Mouse (Mus musculus) forebrain, embryonic 16.5 days (tissue): ENCODE measurements around the gene Lrrfip2. TPM values are rescaled to one million over a fixed set of nuclear protein-coding genes. Genes with fewer than 3 reads are reported as not detected.

Experiments
- ATAC-seq: fragments of 200-750 bp; cut with Nextera tagmentation; 2 replicates; pipeline ENCODE4 v1.8.0; 2017; ENCODE audit warnings: mild to moderate bottlenecking, moderate library complexity
- H3K27ac ChIP-seq: fragments of 300-500 bp; sonication (generic); 2 replicates; pipeline ENCODE4 v1.5.1; 2014; ENCODE audit warnings: low read length, control low read depth
- H3K27me3 ChIP-seq: fragments of 300-500 bp; sonication (generic); replicated peaks from 2 replicates; pipeline ENCODE4 v1.6.1; 2014; ENCODE audit warnings: low read length; ENCODE audit not compliant: control insufficient read depth, insufficient read depth
- H3K36me3 ChIP-seq: fragments of 300-500 bp; sonication (generic); 2 replicates; pipeline ENCODE4 v1.6.1; 2014; ENCODE audit not compliant: control insufficient read depth, insufficient read depth
- H3K4me1 ChIP-seq: fragments of 300-500 bp; sonication (generic); replicated peaks from 2 replicates; pipeline ENCODE4 v1.6.1; 2014; ENCODE audit warnings: low read length; ENCODE audit not compliant: control insufficient read depth, insufficient read depth
- H3K4me2 ChIP-seq: fragments of 300-500 bp; sonication (generic); 2 replicates; pipeline ENCODE4 v1.6.1; 2014; ENCODE audit warnings: mild to moderate bottlenecking, low read length, control low read depth
- H3K4me3 ChIP-seq: fragments of 300-500 bp; sonication (generic); replicated peaks from 2 replicates; pipeline ENCODE4 v1.5.1; 2014; ENCODE audit warnings: mild to moderate bottlenecking, low read length, control low read depth
- H3K9ac ChIP-seq: fragments of 300-500 bp; sonication (generic); replicated peaks from 2 replicates; pipeline ENCODE4 v1.6.1; 2014; ENCODE audit warnings: low read depth, low read length, control low read depth
- H3K9me3 ChIP-seq: fragments of 300-500 bp; sonication (generic); 2 replicates; pipeline ENCODE4 v1.6.1; 2016; ENCODE audit warnings: low read length; ENCODE audit not compliant: control insufficient read depth
- WGBS: fragments of 180-500 bp; shearing (Covaris S2); extraction: QIAGEN DNeasy Blood & Tissue Kit; methylation state at CpG from one replicate; pipeline ENCODE4 v1.1.7; 2014; 5-methylcytosine and 5-hydroxymethylcytosine counted together
- polyA plus RNA-seq: library from polyadenylated mRNA; unstranded; fragments of >200 nt; fragmentation: Nextera tagmentation; extraction: Ambion mirVana; gene quantifications from 2 replicates; pipeline ENCODE4 v1.2.1, GENCODE M21; 2015

The Lrrfip2 gene
- polyA plus RNA-seq, 1 experiment from 2014 or later, result 43.2 TPM

DNA sequence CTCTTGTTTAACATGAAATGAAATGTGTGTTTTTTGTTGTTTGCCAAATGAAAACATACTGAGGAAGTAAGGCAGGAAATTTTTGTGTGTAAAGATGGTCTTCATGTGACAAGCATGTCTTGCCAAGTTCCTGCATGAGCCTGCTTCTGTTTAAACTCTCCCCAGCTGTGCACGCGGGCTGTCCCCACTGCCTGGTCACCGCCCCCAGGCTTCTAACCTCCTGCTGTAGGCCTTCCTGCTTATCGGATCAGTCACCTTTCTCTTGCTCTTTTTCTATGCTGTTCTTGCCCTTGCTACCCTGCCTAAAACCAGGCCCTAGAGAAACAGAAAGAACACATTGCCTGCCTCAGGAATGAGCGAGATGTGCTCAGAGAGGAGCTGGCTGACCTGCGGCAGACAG lies 96.1 kb downstream of the Lrrfip2 start:
- no peak for ATAC-seq
- no peak overlapping the region for H3K4me3 ChIP-seq
- H3K27me3 ChIP-seq, result no peaks in the 10 kb centered on the region
- no peak overlapping the region for H3K9ac ChIP-seq
- no peaks in the 10 kb centered on the region for H3K9me3 ChIP-seq
- no peak overlapping the region for H3K27ac ChIP-seq
- WGBS, result 84% methylated on average over 6 of the region's 6 CpGs
- H3K4me2 ChIP-seq, result no peak overlapping the region
- H3K36me3 ChIP-seq, result 0 out of 2 replicates have a peak, but pooled peaks cover 5% of the 10 kb centered on the region
- H3K4me1 ChIP-seq, result no peaks in the 10 kb centered on the region

DNA sequence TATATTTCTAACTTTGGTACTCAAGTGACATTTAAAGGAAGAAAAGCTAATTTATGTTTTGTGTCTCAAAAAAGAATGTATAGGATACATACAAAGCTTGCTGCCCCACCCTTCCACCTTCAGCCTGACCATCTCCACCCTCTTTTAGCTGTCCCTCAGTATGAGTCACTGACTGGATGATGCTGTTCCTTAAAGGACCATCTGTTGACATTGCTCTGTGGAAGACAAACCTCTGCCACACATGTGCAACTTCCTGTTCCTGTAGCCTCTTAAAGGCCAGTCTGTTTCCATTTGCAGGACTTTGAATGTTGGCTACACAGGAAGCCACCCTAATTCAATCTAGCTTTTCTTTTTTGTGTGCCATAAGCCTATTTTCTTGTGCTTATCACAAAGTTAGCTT lies 99.0 kb downstream of the Lrrfip2 start:
- Histone ChIP-seq H3K4me1 (no peaks in the 10 kb centered on the region), H3K36me3 (peaks cover 5% of the 10 kb centered on the region; the same call in 1 of the 2 replicates), H3K9ac (no peak overlapping the region), H3K4me2 (no peak overlapping the region), H3K27ac (no peak overlapping the region), H3K9me3 (no peaks in the 10 kb centered on the region), H3K4me3 (no peak overlapping the region), H3K27me3 (no peaks in the 10 kb centered on the region)
- no peak for ATAC-seq

DNA sequence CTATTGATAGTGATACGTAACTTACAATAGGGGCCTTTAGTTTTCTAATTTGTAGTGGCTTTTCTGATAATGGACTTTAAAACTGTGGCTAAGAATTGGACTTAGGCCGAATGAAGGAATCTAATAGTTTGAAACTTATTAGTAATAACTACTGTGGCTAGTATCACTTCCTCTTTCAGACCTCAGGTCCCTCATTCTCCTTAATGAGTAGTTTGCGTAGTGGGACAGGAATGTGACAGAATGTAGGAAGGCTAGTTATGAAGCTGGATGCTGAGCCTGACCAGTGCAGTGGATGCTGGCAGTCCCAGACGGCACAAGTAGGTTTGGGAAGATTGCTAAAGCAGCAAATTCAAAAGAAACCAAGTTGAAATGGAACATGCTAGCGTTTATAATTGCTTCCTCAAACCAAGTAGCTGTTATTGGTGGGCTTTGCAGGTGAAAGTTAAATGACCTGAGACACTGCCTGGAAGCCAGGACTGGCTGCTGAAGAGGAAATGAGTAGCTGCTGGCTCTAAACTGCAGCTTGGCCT lies 103.2 kb downstream of the Lrrfip2 start:
- Histone ChIP-seq H3K4me2 (no peak overlapping the region), H3K4me1 (no peaks in the 10 kb centered on the region), H3K9ac (no peak overlapping the region), H3K9me3 (no peaks in the 10 kb centered on the region), H3K27ac (no peak overlapping the region), H3K36me3 (peaks cover 13% of the 10 kb centered on the region), H3K27me3 (no peaks in the 10 kb centered on the region), H3K4me3 (no peak overlapping the region)
- ATAC-seq, result no peak
- 97% methylated on average over 5 of the region's 5 CpGs for WGBS

DNA sequence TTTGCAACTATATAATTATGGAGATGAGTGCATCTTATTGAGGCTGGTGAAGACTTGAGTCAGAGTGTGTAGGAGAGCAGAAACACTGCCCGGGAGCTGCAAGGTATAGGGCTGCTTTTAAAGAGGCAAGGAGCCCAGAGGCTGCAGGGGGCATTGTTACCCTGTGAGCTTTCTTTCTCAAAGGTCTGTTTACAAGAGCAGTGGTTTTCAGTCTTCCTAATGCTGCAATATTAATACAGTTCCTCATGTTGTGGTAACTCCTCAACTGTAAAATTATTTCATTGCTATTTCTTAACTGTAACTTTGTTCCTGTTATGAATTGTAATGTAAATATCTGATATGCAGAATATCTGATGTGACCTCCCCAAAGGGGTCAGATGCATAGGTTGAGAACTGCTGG lies 104.2 kb downstream of the Lrrfip2 start:
- no peak overlapping the region for H3K4me3 ChIP-seq
- no peak overlapping the region for H3K27ac ChIP-seq
- 82% methylated on average over 1 of the region's 1 CpGs for WGBS
- H3K4me1 ChIP-seq, result no peaks in the 10 kb centered on the region
- no peak overlapping the region for H3K4me2 ChIP-seq
- no peaks in the 10 kb centered on the region for H3K9me3 ChIP-seq
- no peak for ATAC-seq
- H3K27me3 ChIP-seq, result no peaks in the 10 kb centered on the region
- H3K9ac ChIP-seq, result no peak overlapping the region
- peaks cover 19% of the 10 kb centered on the region for H3K36me3 ChIP-seq

DNA sequence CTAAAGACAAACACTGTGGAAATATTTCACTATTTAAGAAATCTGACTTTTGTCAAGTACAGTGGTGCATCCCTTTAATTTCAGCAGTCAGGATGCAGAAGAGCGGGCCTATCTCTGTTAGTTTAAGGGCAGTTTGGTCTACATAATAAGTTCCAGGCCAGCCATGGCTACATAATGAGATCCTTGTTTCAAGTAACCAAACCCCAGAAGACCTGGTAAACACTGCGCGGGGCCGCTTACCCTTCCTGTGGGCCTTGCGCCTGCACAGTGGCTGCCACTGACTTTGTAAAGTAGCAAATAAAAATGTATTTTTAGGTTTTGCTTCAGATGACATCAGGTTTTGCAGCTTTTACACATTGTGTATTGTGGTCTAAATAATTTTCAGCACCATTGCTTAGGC lies 106.0 kb downstream of the Lrrfip2 start:
- WGBS, result 94% methylated on average over 5 of the region's 5 CpGs
- Histone ChIP-seq H3K9ac (no peak overlapping the region), H3K4me3 (no peak overlapping the region), H3K4me2 (no peak overlapping the region), H3K27ac (no peak overlapping the region), H3K9me3 (no peaks in the 10 kb centered on the region), H3K4me1 (no peaks in the 10 kb centered on the region), H3K27me3 (no peaks in the 10 kb centered on the region), H3K36me3 (peaks cover 20% of the 10 kb centered on the region)
- no peak for ATAC-seq

DNA sequence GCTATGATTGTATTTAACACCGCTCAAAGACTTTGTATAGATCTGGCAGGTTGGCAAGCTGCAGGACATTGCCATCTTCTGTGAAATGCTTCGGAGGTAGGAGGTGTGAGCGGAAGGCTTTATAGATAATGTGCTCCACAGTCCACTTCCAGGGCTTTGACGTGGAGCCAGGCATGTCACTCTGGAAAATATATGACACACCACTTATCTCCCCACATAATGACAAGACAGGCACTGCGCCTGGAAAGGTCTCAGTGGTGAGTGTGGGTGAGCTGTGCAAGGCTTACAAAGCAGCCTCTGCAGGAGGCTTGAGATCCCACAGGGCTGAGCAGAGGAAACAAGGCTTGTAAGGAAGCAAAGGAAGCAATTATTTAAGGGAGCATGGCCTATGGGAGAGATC lies 111.1 kb downstream of the Lrrfip2 start:
- peaks cover 35% of the 10 kb centered on the region for H3K36me3 ChIP-seq
- WGBS, result 94% methylated on average over 5 of the region's 5 CpGs

DNA sequence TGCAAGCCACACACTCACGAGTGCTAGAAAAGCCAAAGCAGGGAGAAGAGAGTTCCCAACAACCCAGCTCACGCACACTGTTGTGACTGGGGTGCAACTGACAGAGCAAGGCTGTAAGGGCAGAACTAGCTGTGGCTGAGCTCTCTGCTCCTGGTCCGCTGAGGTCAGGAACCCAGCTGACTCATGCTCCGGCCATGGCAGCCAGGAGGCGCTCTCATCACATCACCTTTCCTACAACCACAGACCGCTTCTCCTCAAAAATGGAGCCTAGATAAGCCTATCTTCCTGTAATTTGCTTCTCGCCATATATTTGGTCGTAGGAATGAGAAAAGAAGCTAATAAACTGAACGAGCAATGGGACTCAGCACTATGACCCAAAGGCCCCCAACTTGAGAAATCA lies 117.3 kb downstream of the Lrrfip2 start:
- no peak overlapping the region for H3K4me3 ChIP-seq
- no peak overlapping the region for H3K9ac ChIP-seq
- H3K9me3 ChIP-seq, result no peaks in the 10 kb centered on the region
- ATAC-seq, result no peak
- H3K4me2 ChIP-seq, result no peak overlapping the region
- H3K27me3 ChIP-seq, result no peaks in the 10 kb centered on the region
- 88% methylated on average over 9 of the region's 9 CpGs for WGBS
- no peak overlapping the region for H3K27ac ChIP-seq
- no peaks in the 10 kb centered on the region for H3K4me1 ChIP-seq
- peaks cover 29% of the 10 kb centered on the region for H3K36me3 ChIP-seq

More for the DNA sequence above, 111.1 kb downstream of the Lrrfip2 start:
- Histone ChIP-seq H3K27ac (no peak overlapping the region), H3K4me1 (no peaks in the 10 kb centered on the region), H3K27me3 (no peaks in the 10 kb centered on the region), H3K4me3 (no peak overlapping the region), H3K4me2 (no peak overlapping the region), H3K9ac (no peak overlapping the region), H3K9me3 (no peaks in the 10 kb centered on the region)
- no peak for ATAC-seq

DNA sequence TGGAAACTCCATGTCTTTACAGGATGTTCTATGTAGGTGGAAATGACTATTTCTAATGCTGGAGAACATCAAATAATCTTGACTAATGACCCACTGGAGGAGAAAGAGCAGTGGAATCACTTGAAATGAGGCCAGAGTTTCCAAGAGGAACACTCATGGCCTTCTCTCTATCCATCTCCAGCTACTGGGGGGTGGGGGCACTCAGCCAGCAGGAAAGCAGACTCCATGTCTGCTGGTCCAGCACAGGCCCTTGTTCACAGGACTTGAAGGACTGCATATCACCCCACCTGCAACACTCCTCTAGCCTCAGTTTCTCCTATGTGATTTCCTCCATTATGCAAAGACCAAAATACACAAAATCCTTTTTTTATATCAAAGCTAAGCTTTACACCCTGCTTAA lies 120.3 kb downstream of the Lrrfip2 start:
- Histone ChIP-seq H3K9me3 (no peaks in the 10 kb centered on the region), H3K36me3 (peaks cover 29% of the 10 kb centered on the region), H3K9ac (no peak overlapping the region), H3K4me3 (no peak overlapping the region), H3K4me2 (no peak overlapping the region), H3K27ac (no peak overlapping the region), H3K27me3 (no peaks in the 10 kb centered on the region), H3K4me1 (no peaks in the 10 kb centered on the region)
- no peak for ATAC-seq

DNA sequence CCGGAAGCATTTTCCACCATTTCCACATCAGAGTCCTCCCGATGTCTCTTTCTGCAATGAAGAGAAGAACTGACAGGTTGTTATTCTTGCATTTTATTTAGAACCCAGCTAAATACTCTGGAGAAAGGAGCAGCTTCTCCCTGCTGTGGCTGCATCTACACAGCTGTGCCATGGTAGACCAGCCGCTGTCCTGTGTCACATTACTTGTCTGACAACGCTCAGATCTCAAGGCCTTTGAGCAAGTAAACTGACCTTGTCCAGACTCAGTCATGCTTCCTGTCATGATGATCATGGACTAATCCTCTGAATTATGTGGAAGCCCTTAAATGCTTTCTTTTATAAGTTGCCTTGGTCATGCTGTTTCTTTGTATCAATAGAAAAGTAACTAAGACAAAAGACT lies 122.4 kb downstream of the Lrrfip2 start:
- no peak overlapping the region for H3K9ac ChIP-seq
- no peak overlapping the region for H3K4me2 ChIP-seq
- WGBS, result 76% methylated on average over 4 of the region's 4 CpGs
- H3K9me3 ChIP-seq, result no peaks in the 10 kb centered on the region
- no peak for ATAC-seq
- peaks cover 26% of the 10 kb centered on the region for H3K36me3 ChIP-seq
- H3K4me1 ChIP-seq, result no peaks in the 10 kb centered on the region
- H3K27ac ChIP-seq, result no peak overlapping the region
- H3K27me3 ChIP-seq, result no peaks in the 10 kb centered on the region
- H3K4me3 ChIP-seq, result no peak overlapping the region

DNA sequence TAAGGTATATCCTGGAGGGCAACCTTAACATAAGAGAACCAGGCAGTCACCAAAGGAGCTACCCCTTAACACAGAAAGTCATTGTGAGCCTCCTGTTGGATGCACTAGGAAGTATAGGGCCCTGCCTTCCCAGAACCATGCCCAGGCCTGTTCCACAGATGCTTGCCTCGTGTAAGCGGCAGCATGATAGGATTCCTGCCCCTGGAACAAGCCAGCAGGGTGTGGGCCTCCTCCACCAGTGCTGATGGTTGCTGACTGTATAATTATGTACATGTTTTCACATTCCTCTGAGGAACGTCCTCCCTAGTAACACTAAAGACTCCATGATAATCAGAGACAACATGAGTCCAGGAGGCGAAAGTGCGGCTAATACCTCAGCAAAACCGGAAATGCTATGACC lies 126.0 kb downstream of the Lrrfip2 start:
- 89% methylated on average over 6 of the region's 6 CpGs for WGBS
- Histone ChIP-seq H3K4me1 (no peaks in the 10 kb centered on the region), H3K27me3 (no peaks in the 10 kb centered on the region), H3K9me3 (no peaks in the 10 kb centered on the region), H3K27ac (no peak overlapping the region), H3K4me2 (no peak overlapping the region), H3K36me3 (peaks cover 17% of the 10 kb centered on the region), H3K9ac (no peak overlapping the region), H3K4me3 (no peak overlapping the region)
- ATAC-seq, result no peak
